Mouse (Mus musculus): Measurements from ENCODE around the gene Rpl37a.

Gene Rpl37a

DNA sequence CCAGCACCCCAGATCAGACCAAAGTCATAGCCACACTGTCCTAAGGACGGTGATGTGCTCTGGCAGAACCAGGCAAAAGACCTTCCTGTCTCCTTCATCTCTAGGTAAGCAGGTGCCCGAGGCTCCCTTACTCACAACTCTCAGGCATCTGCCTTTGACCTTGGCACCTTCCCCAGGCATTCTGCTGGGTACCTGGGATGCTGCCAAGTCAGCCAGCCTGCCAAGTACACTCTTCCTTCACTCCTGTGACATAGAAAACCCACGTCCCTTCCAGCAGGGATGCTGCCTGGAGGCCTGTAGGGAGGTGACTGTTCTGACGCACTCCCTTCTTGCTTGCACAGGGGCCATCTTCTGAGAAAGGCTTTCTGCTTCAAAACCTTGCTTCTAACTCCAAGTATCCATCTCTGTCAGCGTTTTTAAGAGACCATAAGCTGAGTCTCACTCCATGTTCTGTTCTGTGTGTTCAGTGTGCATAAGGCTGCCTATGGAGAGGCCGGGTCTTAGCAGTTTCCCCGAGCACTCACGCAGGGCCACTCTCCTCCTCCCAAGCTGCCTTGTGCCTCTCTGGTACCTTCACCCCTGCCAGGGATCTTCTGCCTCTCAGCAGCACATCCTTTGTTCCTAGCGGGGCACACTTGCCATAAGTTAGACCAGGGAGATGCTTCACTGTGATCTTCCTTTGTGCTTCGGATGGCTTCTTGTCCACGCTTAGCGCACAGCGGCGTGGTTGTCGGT, 28.0 kb downstream of the Rpl37a start:
- DNase-seq (ENCODE audit: low spot score): no peak

GRCm38 (mm10) chr1:72739681-72740063, 28.6 kb downstream of the Rpl37a start:
- DNase-seq (ENCODE audit: low spot score): no peak

DNA sequence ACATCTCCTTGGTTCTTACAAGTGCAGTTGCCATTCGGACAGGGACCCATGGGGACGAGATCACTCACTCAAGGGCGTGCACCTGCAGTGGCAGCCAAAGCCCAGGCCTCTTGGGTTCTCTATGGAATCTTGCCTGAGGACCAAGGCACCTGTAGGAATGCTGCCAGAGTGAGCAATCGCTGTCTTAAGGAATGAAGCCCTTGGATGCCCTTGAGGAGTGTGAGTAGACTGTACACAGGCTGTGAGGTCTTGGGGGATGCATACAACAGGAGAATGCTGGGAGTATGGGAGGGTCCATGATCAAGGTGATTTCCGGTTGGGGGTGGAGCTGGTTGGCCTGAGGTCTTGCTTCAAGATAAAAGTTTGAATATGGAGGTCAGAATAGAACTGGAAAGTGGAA, 30.3 kb downstream of the Rpl37a start:
- DNase-seq (ENCODE audit: low spot score): no peak

DNA sequence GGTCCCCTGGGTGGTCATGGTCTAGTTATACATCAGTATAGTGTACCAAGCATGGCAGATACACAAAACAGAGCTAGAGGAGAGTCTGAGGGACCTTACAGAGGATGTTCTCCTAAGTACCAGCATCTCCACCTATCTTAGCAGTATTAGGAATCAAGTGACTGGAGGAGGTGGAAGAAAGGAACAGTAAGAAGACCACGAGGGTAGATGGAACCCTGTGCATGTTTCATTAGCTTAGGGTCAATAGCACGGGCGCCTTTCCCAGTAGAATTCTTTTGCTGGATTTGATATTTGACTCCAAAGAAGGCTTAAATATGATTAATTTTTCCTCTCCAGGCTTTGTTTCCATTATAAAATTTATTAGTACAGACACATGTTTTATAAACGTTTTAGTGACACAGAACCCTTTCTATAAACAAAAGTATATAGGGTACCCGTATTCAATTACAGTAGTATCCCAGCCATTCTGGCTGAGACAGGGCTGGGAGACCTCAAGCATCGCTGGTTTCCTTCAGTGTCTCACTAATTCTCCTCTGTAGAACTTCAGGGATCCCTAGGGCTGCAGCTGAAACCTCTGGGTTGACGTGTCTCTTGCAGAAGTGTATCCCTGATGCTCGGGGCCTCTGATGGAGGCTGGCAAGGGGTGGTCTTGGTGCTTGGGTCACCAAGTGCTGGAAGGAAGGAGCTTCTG, 33.9 kb downstream of the Rpl37a start:
- DNase-seq (ENCODE audit: low spot score): no peak

- peak; percentile 28 for DNase-seq (ENCODE audit: low spot score)
Observed at GRCm38 (mm10) chr1:72746382-72746781, 35.3 kb downstream of the Rpl37a start.

GRCm38 (mm10) chr1:72751371-72751781, 40.3 kb downstream of the Rpl37a start:
- DNase-seq (ENCODE audit: low spot score): no peak

DNA sequence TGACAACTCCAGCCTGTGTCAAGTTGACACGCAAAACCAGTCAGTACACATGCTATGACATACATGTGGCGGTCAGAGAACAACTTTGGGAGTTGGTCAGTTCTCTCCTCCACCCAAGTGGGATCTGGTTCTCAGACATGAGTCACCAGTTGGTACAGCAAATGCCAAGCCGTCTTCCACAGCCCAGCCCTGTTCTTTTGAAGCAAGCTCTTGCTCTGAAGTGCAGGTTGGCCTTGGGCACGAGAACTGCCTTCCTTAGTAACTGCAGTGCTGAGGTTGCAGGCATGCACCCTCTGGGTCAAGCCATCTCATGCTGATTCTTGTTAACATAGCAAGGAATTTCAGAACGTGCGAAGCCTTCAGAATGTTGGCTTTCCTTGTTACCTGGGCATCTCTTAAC, 42.1 kb downstream of the Rpl37a start:
- no peak for DNase-seq (ENCODE audit: low spot score)

DNA sequence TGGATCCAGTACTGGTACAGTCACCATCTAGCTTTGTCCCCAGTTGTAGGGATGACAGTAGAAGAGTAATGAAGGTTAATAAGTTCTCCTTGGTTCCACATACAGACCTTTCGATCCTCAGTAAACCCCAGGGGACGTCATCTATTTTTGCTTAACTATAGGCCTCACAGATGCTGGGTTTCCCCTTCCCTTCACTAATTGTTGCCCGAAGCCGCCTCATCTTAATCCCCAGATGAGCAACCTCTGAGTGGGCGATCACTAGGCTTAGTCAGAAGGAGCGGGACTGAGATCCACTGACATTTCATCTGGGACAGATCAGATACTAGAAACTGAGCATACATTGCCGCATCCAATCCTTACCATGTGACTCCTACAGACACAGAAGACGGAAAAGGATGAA, 44.1 kb downstream of the Rpl37a start:
- DNase-seq (ENCODE audit: low spot score): no peak

- no peak for DNase-seq (ENCODE audit: low spot score)
Observed at GRCm38 (mm10) chr1:72755801-72756200, 44.7 kb downstream of the Rpl37a start.

DNA sequence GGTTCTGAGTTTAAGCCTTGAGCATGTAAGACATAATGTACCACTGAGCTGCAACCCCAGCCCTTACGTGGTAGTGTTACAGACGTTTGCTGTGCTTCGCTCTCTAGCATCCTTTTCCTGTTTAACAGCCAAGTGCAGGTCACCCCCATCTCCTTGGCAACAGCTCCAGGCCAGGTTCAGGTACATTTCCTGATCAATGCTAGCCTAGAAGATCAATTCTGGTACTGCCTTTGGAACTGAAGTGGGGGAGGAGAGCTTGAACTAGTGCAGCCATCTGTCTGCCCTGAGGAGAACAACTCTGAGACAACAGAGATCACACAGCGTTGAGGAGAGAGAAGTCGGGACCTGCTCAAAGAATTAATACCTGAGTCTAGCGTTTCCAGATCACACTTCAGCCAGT, 48.7 kb downstream of the Rpl37a start:
- no peak for DNase-seq (ENCODE audit: low spot score)

All from retina, embryonic 14.5 days (tissue).